Mouse (Mus musculus) midbrain, embryonic 12.5 days (tissue): ENCODE results near the gene Zfhx3. TPM values are rescaled to one million over a fixed set of nuclear protein-coding genes. Genes with fewer than 3 reads are reported as not detected.
"Not testable (repeated sequence)": the region's sequence is repeated elsewhere in the genome, so short reads cannot be mapped to it uniquely, and the experiment has no call there.

Experiments
- ATAC-seq: fragments of 200-750 bp; cut with Nextera tagmentation; 2 replicates; pipeline ENCODE4 v1.8.0; 2017; ENCODE audit warnings: low read depth, moderate TSS enrichment, moderate library complexity; ENCODE audit not compliant: low FRiP score
- H3K27ac ChIP-seq: fragments of 300-500 bp; sonication (generic); replicated peaks from 2 replicates; pipeline ENCODE4 v1.5.1; 2016; ENCODE audit warnings: mild to moderate bottlenecking
- H3K27me3 ChIP-seq: fragments of 300-500 bp; sonication (generic); 2 replicates; pipeline ENCODE4 v1.6.1; 2016; ENCODE audit warnings: mild to moderate bottlenecking
- H3K36me3 ChIP-seq: fragments of 300-500 bp; sonication (generic); 2 replicates; pipeline ENCODE4 v1.6.1; 2016
- H3K4me1 ChIP-seq: fragments of 300-500 bp; sonication (generic); 2 replicates; pipeline ENCODE4 v1.6.1; 2016
- H3K4me2 ChIP-seq: fragments of 300-500 bp; sonication (generic); replicated peaks from 2 replicates; pipeline ENCODE4 v1.6.1; 2016; ENCODE audit warnings: mild to moderate bottlenecking, moderate library complexity
- H3K4me3 ChIP-seq: fragments of 300-500 bp; sonication (generic); 2 replicates; pipeline ENCODE4 v1.5.1; 2016; ENCODE audit warnings: mild to moderate bottlenecking
- H3K9ac ChIP-seq: fragments of 300-500 bp; sonication (generic); replicated peaks from 2 replicates; pipeline ENCODE4 v1.6.1; 2016; ENCODE audit warnings: mild to moderate bottlenecking, moderate library complexity
- H3K9me3 ChIP-seq: fragments of 300-500 bp; sonication (generic); 2 replicates; pipeline ENCODE4 v1.6.1; 2016; ENCODE audit warnings: mild to moderate bottlenecking
- WGBS: fragments of 180-500 bp; shearing (Covaris S2); methylation state at CpG from one replicate; pipeline ENCODE4 v1.1.7; 2016; 5-methylcytosine and 5-hydroxymethylcytosine counted together
- polyA plus RNA-seq: library from polyadenylated mRNA; unstranded; fragments of >200 nt; fragmentation: Nextera tagmentation; extraction: Ambion mirVana; gene quantifications from 2 replicates; pipeline ENCODE4 v1.2.1, GENCODE M21; 2016

Gene Zfhx3
- 48.9 and 52.0 TPM in 2 replicates for polyA plus RNA-seq

DNA sequence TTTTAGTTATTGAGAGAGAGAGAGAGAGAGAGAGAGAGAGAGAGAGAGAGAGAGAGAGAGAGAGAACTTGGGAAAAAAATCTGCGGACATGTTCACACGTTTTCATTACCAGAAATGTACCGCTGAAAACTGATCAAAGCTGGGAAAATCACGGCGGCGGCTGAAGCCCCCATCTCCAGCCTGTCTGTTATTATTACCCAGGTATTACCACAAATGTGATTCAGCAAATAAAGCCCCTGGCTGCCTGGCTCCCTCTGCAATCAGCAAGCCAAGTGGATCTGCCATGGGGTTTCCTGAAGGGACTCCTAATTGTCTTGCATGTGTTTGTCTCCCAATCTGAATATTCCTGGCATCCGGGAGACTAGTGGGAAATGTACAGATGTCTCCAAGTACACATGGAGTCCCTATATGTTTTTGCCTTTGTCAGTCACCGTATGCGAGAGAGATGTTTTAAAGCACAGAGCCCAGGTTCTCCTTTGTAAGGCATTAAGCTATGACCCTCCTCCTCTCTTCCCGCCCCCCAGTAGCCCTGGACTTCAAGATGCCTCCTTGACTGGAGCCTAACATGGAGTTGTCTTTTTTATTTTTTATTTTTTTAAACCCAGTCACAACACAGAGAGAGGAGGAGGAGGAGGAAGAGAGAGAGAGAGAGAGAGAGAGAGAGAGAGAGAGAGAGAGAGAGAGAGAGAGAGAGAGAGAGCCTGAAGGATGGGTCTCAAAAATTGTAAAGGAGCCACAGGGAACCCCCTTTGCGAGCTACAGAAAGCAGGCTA lies at the start of gene Zfhx3:
Gene Zfhx3, plus strand, starts transcription at position 723 of the 773 bp plus-strand sequence.
- ATAC-seq = no peak
- Histone ChIP-seq H3K4me3 (peak within 1 kb of the TSS; percentile 31), H3K9me3 (no peaks in the 10 kb centered on the region), H3K4me2 (peak within 1 kb of the TSS; percentile 55), H3K9ac (peak within 1 kb of the TSS; percentile 42), H3K36me3 (no peaks in the 10 kb centered on the region), H3K27ac (peak within 1 kb of the TSS; percentile 82), H3K4me1 (peaks cover 51% of the 10 kb centered on the region), H3K27me3 (peaks cover 19% of the 10 kb centered on the region)
- 11% methylated on average over 11 of the region's 11 CpGs for WGBS

DNA sequence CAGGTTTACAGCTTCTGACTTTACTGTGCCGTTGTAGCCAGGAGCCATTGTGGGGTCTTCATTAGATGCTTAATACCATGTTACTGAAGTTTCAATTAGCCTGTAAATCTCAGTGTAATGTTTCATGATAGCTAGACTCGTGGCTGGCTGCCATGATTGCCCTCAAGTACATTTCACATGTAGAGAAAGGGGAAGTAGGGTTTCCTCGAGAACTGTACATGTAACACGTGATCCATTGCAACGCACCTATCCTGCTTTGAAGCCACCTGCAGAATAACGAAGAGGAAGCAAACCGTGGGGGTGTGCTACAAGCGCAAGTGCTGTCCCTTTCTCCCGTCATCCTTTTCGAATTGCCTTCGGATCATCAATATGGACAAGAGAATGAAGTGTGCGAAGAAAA lies 23.5 kb upstream of the Zfhx3 start:
- peak overlapping the region; percentile 66 for H3K27ac ChIP-seq
- 91% methylated on average over 12 of the region's 12 CpGs for WGBS
- no peaks in the 10 kb centered on the region for H3K4me1 ChIP-seq
- H3K4me2 ChIP-seq = no peak overlapping the region
- H3K4me3 ChIP-seq = no peak overlapping the region
- ATAC-seq = no peak
- H3K9ac ChIP-seq = no peak overlapping the region
- H3K27me3 ChIP-seq = no peaks in the 10 kb centered on the region
- H3K9me3 ChIP-seq = no peaks in the 10 kb centered on the region
- H3K36me3 ChIP-seq = no peaks in the 10 kb centered on the region

DNA sequence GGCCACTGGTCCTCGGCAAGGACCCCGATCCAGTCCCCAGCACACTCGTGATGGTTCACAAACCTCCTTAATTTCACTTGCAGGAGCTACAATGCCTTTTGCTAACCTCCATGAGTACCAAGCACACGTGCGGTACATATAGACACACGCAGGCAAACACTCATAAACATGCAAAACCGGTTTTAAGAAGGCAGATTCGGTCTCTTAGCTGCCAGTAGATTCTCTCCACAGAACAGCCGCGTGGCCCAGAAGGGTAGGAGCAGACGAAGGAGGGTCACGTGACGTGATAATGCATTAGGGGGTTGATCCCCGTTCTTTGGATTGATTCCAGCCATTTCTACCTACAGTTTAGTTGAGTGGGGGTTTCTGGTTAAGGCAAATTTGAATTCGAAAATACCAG lies 16.3 kb upstream of the Zfhx3 start:
- Histone ChIP-seq H3K27me3 (no peaks in the 10 kb centered on the region), H3K4me1 (no peaks in the 10 kb centered on the region), H3K27ac (no peak overlapping the region; the same call in 1 of the 2 replicates), H3K4me3 (no peak overlapping the region), H3K9me3 (no peaks in the 10 kb centered on the region), H3K36me3 (no peaks in the 10 kb centered on the region), H3K4me2 (no peak overlapping the region), H3K9ac (no peak overlapping the region)
- 87% methylated on average over 15 of the region's 15 CpGs for WGBS
- no peak for ATAC-seq

DNA sequence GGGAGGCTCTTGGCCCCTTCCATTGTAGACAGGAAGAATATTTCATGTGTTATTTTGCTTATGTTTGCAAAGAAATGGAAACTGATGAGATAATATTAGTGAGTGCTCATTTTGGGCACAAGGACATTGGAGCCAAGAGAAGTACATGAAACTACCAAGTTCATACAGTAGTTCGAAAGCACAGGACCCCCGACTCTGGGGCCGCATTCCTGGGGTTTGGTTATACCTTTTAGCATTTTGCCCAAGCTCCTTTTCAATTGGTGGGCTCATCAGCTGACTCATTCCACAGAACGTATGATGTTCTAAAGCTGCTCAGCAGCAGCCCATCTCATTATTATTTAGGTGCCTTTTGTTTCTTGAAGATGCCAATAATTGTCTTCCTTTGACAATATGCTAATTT lies 5.7 kb upstream of the Zfhx3 start:
- ATAC-seq = no peak
- H3K4me1 ChIP-seq = peaks cover 14% of the 10 kb centered on the region
- H3K27ac ChIP-seq = no peak overlapping the region
- H3K4me2 ChIP-seq = no peak overlapping the region
- WGBS = 89% methylated on average over 4 of the region's 4 CpGs
- H3K36me3 ChIP-seq = no peaks in the 10 kb centered on the region
- H3K9ac ChIP-seq = no peak overlapping the region
- no peaks in the 10 kb centered on the region for H3K9me3 ChIP-seq
- 0 out of 2 replicates have a peak, but pooled peaks cover 4% of the 10 kb centered on the region for H3K27me3 ChIP-seq
- no peak overlapping the region for H3K4me3 ChIP-seq

DNA sequence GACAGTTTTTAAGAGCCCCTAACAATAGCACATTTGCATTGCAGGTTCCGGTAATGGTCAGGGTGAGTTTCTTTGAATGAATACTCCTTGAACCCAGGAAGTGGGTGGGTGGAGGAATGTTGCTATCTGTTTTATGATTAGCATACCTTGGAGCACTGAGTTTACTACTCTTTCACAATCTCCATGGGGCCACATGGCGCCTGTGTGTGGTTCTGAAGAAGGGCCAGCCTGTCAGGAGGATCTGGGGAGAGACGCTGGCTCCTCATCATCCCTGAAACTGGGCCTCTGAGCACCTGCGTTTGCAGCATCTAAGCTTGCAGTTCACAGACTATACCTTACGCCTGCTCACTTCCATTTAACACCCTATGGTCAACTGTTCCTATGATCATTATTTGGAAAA lies 4.2 kb upstream of the Zfhx3 start:
- H3K4me2 ChIP-seq, H3K9me3 ChIP-seq, H3K27ac ChIP-seq, H3K27me3 ChIP-seq, H3K4me3 ChIP-seq, H3K9ac ChIP-seq, ATAC-seq, H3K36me3 ChIP-seq: not testable (repeated sequence)
- 95% methylated on average over 5 of the region's 5 CpGs for WGBS
- peaks cover 29% of the 10 kb centered on the region for H3K4me1 ChIP-seq

DNA sequence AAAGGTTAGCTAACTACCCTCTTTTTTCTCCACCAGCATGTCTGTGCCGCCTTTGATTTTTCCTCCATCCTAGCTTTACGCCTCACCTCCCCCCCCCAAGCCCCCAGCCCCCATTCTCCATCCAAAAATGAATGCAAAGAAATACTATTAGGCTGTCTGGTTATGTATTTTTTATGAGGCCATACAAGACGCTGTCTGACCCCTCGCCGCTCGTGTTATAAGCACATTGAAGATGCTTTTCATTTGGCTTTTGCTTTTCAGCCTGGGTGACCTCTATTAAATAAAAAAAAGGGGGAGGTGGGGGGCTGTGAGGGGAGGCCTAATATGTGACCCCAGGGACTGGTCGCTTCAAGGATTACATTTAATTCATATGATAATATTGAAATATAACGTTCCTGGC lies 2.3 kb upstream of the Zfhx3 start:
- WGBS = 29% methylated on average over 8 of the region's 8 CpGs
- H3K9ac ChIP-seq = no peak overlapping the region
- ATAC-seq = no peak
- H3K4me1 ChIP-seq = peaks cover 44% of the 10 kb centered on the region
- peaks cover 9% of the 10 kb centered on the region for H3K27me3 ChIP-seq
- no peaks in the 10 kb centered on the region for H3K9me3 ChIP-seq
- no peak overlapping the region for H3K4me3 ChIP-seq
- H3K4me2 ChIP-seq = no peak overlapping the region
- no peaks in the 10 kb centered on the region for H3K36me3 ChIP-seq
- peak overlapping the region; percentile 75 for H3K27ac ChIP-seq

DNA sequence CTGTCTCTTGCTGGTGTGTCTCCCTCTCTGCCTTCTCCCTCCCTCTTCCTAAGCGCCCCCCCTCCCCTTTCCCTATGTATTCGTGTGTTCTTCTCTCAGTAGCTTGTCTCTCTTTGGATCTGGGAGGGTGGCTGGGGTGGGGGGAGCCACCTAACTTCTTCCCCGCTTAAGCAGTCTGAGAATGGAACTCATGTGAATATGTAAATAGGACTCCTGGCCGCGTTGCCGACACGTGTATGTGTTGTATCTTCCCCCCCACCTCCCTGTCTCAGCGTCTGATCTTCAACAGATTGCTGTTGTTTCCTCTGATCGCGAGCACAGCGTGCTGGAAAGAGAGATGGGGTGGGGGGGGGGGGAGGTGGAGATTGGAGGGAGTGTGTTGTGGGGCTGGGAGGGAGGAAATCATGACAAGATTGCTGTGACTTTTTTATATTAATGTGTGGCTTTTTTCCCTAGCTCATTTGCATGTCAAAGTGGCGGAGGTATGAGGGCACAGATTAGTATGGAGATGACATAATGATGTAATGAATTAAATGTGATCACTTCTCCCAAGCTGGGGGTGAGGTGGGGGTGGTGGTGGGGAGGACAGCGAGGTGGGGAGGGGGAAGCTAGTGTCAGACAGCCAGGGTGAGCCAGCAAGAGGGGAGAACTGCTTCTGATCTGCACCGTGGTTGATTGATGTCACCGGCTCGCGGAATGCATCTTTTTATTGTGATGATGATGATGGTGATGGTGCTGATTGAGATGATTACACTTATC lies 487 bp downstream of the Zfhx3 start:
- Histone ChIP-seq H3K9ac (peak overlapping the region; percentile 42), H3K4me3 (peak overlapping the region; percentile 31), H3K4me1 (peaks cover 51% of the 10 kb centered on the region), H3K27ac (peak overlapping the region; percentile 82), H3K27me3 (peaks cover 19% of the 10 kb centered on the region), H3K9me3 (no peaks in the 10 kb centered on the region), H3K36me3 (no peaks in the 10 kb centered on the region), H3K4me2 (peak overlapping the region; percentile 55)
- 1% methylated on average over 17 of the region's 17 CpGs for WGBS
- peak; percentile 59 for ATAC-seq

DNA sequence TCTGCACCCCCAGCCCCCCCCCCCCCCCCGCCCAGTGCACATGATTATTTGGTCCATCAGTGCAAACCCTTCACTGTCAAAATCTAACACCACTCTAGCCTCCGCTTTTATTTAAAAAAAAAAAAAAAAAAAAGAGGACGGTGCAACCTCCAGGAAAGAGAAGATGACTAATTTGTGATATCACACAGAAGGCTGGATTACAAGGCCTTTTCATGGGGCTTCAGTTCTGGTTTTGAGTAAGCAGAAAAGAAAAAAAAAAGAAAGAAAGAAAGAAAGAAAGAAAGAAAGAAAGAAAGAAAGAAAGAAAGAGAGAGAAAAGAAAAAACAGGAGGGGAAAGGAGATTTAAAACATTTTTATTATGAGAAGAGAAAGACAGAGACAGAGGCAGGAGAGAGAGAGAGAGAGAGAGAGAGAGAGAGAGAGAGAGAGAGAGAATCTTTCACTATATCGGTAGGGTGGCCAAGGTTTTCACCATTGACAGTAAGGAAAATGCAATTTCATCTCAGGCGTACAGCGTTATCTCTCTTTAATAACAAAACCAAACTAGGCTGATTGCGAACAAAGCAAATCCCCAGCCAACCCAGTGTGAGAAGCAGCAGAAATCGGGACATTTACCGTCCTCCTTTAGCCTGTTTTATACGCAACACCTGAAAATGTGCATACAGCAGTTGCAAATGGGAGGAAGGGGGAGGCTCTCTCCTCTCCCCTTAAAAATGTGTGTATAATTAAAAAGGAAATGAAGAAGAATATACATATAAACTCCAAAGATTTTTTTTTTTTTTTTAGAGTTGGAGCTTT lies 1.3 kb downstream of the Zfhx3 start:
- Histone ChIP-seq H3K4me2 (peak overlapping the region; percentile 55), H3K27ac (peak overlapping the region; percentile 82), H3K4me1 (peaks cover 51% of the 10 kb centered on the region), H3K9me3 (no peaks in the 10 kb centered on the region), H3K4me3 (peak overlapping the region; percentile 31), H3K27me3 (peaks cover 19% of the 10 kb centered on the region), H3K9ac (peak overlapping the region; percentile 42; the same call in 1 of the 2 replicates), H3K36me3 (no peaks in the 10 kb centered on the region)
- 0 out of 2 replicates have a peak, but pooled peaks have one; percentile 7 for ATAC-seq
- WGBS = 7% methylated on average over 10 of the region's 10 CpGs

DNA sequence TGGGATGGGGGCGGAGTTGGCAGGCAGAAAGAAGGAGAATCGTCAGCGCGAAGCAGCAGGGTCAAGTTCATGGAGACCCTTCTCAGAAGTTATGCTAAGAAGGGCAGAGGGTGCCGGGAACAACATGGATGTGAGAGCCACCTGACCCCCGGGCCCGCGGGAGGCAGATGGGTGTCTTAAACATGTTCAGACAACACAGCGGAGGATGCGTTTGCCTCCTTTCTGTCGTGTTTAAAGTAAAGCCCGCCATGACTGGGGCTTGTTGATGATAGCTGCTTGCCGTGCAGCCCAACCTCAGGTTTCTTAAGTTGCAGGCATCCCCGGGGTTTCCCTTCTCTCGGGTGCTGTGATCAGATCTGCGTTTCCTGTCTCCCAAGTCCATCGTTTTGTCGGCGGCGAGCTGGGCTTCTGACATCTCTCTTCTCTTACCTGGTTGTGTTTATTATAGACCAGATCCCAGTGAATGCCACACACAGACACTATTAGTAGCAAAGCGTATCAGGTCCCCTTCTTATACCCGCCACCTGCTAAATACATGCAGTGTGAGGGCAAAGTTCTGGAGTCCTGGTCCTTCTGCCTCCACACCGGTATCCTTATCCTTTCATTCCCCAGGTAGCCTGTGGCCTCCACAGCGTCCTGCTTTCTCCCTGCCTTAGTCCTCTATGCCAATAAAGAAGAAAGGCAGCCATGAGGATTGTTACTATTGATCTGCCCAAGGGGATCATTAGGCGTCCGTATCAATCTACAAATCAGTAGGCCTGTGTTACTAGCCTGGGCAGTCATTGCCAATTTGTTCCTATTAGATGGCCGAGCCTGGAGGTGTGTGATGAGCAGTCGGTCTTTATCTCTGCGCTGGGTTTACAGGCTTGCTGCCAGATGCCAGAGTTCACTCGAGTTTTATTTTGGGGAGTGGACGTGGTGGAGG lies 2.5 kb downstream of the Zfhx3 start:
- Histone ChIP-seq H3K9ac (peak overlapping the region; percentile 32; the same call in 1 of the 2 replicates), H3K4me1 (peaks cover 46% of the 10 kb centered on the region), H3K27me3 (peaks cover 25% of the 10 kb centered on the region), H3K27ac (peak overlapping the region; percentile 60), H3K4me2 (peak overlapping the region; percentile 54), H3K36me3 (no peaks in the 10 kb centered on the region), H3K9me3 (no peaks in the 10 kb centered on the region), H3K4me3 (peak overlapping the region; percentile 28)
- WGBS = 13% methylated on average over 31 of the region's 31 CpGs
- ATAC-seq = peak; percentile 50; the same call in 1 of the 2 replicates

DNA sequence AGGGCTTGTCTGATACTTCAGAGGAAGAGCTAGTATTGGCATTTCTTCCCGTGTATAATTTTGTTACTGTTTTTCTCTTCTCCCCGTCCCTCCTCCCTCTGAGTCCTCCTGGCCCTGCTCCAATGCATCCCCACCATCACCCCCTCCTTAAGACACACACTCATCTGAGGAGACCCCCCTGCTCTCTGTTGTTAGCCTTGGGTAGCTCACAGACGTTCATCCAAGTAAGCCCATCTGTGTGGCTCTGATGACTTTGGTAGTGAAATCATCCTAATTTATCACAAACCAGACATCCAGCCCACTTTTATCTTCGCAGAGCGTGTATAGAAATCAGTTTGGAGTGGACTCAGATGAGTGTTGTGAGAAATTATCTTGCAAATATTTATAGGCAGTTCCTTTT lies 4.4 kb downstream of the Zfhx3 start:
- no peak for ATAC-seq
- H3K27ac ChIP-seq = peak overlapping the region; percentile 16

DNA sequence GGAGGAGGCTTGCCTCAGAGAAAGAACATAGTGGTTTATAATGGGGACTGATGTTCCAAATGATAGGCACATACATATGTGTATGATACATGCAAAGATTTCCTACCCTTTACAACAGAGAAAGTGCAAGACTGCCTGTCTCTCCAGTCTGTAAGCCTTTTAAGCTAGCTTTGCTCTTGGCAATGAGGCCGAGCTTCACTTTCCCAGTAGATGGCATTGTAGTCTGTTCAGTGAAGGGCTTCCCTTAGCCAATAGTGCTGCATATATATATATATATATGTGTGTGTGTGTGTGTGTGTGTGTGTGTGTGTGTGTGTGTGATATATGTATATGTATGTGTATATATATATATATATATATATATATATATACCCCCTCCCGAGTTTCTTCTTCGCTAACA lies 13.4 kb downstream of the Zfhx3 start:
- 80% methylated on average over 3 of the region's 3 CpGs for WGBS
- no peak overlapping the region for H3K27ac ChIP-seq
- H3K27me3 ChIP-seq = peaks cover 4% of the 10 kb centered on the region
- no peak overlapping the region for H3K9ac ChIP-seq
- no peak overlapping the region for H3K4me2 ChIP-seq
- H3K4me3 ChIP-seq = no peak overlapping the region
- no peak for ATAC-seq
- H3K36me3 ChIP-seq = no peaks in the 10 kb centered on the region
- H3K4me1 ChIP-seq = peaks cover 14% of the 10 kb centered on the region
- no peaks in the 10 kb centered on the region for H3K9me3 ChIP-seq

More for the DNA sequence above, 4.4 kb downstream of the Zfhx3 start:
- no peaks in the 10 kb centered on the region for H3K9me3 ChIP-seq
- H3K4me3 ChIP-seq = no peak overlapping the region
- H3K36me3 ChIP-seq = no peaks in the 10 kb centered on the region
- no peak overlapping the region for H3K9ac ChIP-seq
- 68% methylated on average over 5 of the region's 5 CpGs for WGBS
- H3K4me2 ChIP-seq = no peak overlapping the region
- peaks cover 39% of the 10 kb centered on the region for H3K4me1 ChIP-seq
- H3K27me3 ChIP-seq = peaks cover 25% of the 10 kb centered on the region
